Mouse (Mus musculus): ENCODE results near the gene Gna15.
A peak's percentile ranks its signal among the peaks of the same experiment; 100 is the strongest.

Gene Gna15

GRCm38 (mm10) chr10:81523142-81523541 is 883 bp downstream of the Gna15 start:
- DNase-seq, result no peak

- DNase-seq, result no peak
Observed at GRCm38 (mm10) chr10:81519978-81520365, 4.1 kb downstream of the Gna15 start.

- no peak for DNase-seq
Observed at GRCm38 (mm10) chr10:81519227-81519977, 4.6 kb downstream of the Gna15 start.

GRCm38 (mm10) chr10:81518546-81518945 is 5.5 kb downstream of the Gna15 start:
- DNase-seq, result peak; percentile 84 to 89

- DNase-seq, result no peak
Observed at GRCm38 (mm10) chr10:81517227-81517626, 6.8 kb downstream of the Gna15 start.

- no peak for DNase-seq
Observed at GRCm38 (mm10) chr10:81513798-81514197, 10.2 kb downstream of the Gna15 start.

- DNase-seq, result no peak
Observed at GRCm38 (mm10) chr10:81510246-81510810, 13.7 kb downstream of the Gna15 start.

GRCm38 (mm10) chr10:81507691-81508489 is 16.1 kb downstream of the Gna15 start:
- DNase-seq, result no peak

GRCm38 (mm10) chr10:81507095-81507494 is 16.9 kb downstream of the Gna15 start:
- DNase-seq, result no peak

GRCm38 (mm10) chr10:81505016-81505664 is 18.9 kb downstream of the Gna15 start:
- no peak for DNase-seq

- peak; percentile 95 to 98 for DNase-seq
Observed at GRCm38 (mm10) chr10:81502658-81503057, 21.4 kb downstream of the Gna15 start.

GRCm38 (mm10) chr10:81501863-81502262 is 22.2 kb downstream of the Gna15 start:
- no peak for DNase-seq

- no peak for DNase-seq
Observed at GRCm38 (mm10) chr10:81500032-81500431, 24.0 kb downstream of the Gna15 start, which contains the start of gene S1pr4. TSS of gene S1pr4 (minus strand) at chr10:81500132.

- no peak for DNase-seq
Observed at GRCm38 (mm10) chr10:81499250-81499901, 24.6 kb downstream of the Gna15 start.

- DNase-seq, result peak in 1 of 2 experiments; percentile 6
Observed at GRCm38 (mm10) chr10:81498316-81499249, 25.4 kb downstream of the Gna15 start.

- DNase-seq, result peak in 1 of 2 experiments; percentile 14
Observed at GRCm38 (mm10) chr10:81497401-81498270, 26.4 kb downstream of the Gna15 start.

- peak in 1 of 2 experiments; percentile 37 for DNase-seq
Observed at GRCm38 (mm10) chr10:81496969-81497368, 27.1 kb downstream of the Gna15 start.

GRCm38 (mm10) chr10:81496264-81496901 is 27.6 kb downstream of the Gna15 start, which contains the start of gene Ncln:
TSS of gene Ncln (minus strand) at chr10:81496392.
- peak; percentile 99 for DNase-seq

GRCm38 (mm10) chr10:81495616-81496263 is 28.3 kb downstream of the Gna15 start:
- no peak for DNase-seq
